Mouse (Mus musculus): Measurements from ENCODE around the gene Copz1.
"Not testable (repeated sequence)": the region's sequence is repeated elsewhere in the genome, so short reads cannot be mapped to it uniquely, and the experiment has no call there.

Gene Copz1

DNA sequence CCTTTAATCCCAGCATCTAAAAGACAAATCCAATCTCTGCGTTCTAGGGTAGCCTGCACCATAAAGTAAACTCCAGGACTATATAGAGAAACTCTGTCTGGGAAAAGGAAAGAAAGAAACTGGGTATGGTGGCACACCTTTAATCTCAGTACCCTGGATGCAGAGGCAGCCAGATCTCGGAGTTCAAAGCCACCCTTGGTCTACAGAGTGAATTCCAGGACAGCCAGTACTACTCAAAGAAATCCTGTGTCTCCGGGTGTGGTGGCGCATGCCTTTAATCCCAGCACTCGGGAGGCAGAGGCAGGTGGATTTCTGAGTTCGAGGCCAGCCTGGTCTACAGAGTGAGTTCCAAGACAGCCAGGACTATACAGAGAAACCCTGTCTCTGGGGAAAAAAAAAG lies 23.0 kb upstream of the Copz1 start:
- in situ Hi-C loops (cut with MboI, MseI), result loop anchor here in 1 of 2 experiments (25.0 kb wide), 1 partner anchor 737 kb away; the partner anchor contains the start of genes Gm10337, Map3k12, Npff and Tarbp2

DNA sequence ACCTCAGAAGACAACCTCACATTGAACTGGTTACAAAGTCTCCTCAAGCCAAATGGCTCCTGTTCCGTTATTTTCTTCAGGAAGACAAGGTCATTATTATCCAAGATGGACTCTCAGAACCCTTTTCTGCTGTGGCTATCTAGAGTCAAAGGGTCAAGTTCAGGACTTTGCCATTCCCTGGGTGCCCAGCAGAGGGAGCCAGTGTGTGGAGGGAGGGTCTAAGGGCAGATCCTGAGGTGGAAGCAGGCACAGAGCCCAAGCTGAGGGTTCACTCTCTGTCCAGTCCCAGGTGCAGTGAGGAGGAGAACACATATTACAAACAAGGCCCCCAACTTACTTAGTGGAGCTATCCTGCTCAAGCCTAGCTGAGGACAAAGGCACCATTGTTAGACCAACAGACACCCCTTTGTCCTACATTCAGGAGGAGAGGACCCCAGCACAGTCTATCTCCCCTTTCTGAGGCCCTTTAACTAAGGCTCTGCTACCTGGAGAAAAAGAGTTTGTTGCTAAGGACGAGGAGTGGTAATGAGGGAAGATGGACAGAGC lies 22.2 kb upstream of the Copz1 start:
- in situ Hi-C loops (cut with MboI, MseI), result loop anchor here in 1 of 2 experiments (5.0 kb wide), 1 partner anchor 57 kb away; no protein-coding TSS in a partner anchor

DNA sequence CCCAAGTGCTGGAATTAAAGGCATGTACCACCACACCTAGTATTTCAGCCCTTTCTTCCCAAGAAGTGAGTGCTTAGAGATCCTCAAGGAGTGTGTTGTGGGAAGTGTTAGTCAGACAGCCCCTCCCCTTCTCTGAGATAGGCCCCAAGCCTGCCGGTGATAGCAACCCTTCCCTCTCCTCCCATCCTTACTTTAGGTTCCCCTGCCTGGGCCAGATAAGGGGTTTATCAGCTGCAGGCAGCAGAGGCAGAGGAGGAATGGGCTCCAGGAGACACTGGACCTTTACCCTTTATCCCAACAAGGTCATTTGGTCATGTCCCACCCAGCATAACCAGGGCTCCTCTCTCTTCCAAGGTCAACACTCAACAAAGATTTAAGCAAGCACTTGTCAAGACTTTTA lies 20.9 kb upstream of the Copz1 start:
- in situ Hi-C loops (cut with MboI, MseI), result loop anchor here in 1 of 2 experiments (5.0 kb wide), 1 partner anchor 56 kb away; no protein-coding TSS in a partner anchor

DNA sequence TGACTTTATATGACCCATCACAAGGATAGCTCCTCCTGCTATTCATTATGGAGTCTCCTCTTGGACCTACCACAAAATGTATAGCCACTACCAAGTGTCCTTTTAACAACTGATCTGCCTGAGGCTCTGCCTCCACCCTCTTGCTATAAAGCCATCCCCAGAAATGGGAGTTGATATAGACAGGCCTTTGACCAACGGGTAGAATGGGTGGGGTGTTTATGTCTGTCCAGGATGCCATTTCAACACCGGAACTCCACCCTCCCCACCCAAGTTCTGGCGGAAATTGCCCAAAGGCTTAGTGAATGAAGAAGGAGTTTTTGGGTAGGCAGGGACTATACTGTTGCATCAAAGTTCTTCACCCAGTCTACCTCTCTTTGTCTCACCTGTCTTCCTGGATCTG lies 19.9 kb upstream of the Copz1 start:
- in situ Hi-C loops (cut with MboI, MseI), result loop anchor here in 1 of 2 experiments (5.0 kb wide), 1 partner anchor 55 kb away; no protein-coding TSS in a partner anchor

DNA sequence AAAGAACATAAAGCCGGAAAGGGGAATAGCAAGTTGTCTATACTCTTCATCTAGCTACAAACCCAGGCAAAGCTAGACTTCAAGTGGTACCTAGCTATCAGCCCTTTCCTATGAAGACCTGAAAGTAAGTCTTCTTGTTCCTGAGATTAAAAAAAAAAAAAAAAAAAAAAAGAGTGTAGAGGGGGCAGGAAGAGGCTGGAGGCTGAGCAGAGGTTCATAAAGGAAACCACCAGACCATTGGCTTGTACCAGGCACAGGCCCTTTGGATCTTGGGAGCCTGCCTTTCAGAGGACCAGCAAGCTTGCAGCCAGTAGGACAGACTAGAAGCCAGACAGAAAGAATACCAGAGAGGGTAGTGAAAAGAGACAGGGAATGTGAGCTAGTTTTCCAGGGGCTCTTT lies 19.2 kb upstream of the Copz1 start:
- in situ Hi-C loops (cut with MboI, MseI), result loop anchor here in 1 of 2 experiments (5.0 kb wide), 1 partner anchor 54 kb away; no protein-coding TSS in a partner anchor

DNA sequence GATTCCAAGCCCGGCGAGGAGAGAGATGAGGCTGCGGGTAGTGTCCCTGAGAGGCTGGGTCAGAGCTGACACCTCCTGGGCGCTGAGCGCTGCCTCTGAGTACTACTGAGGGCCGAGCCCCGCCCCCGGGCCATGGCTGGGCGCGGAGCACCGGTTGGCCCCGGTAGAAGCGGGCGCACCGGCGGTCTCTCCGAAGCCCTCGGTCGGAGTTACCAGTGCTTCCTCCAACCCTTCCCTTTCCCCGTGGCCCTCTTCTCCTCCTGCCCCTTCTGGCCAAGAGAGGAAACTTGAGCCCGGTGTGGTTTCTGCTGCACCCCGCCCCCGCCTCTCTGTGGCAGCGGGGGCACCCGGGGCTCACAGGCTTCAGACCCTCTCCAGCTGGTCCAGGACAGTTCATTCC lies 17.3 kb upstream of the Copz1 start:
- in situ Hi-C loops (cut with MboI, MseI), result no loop called here

DNA sequence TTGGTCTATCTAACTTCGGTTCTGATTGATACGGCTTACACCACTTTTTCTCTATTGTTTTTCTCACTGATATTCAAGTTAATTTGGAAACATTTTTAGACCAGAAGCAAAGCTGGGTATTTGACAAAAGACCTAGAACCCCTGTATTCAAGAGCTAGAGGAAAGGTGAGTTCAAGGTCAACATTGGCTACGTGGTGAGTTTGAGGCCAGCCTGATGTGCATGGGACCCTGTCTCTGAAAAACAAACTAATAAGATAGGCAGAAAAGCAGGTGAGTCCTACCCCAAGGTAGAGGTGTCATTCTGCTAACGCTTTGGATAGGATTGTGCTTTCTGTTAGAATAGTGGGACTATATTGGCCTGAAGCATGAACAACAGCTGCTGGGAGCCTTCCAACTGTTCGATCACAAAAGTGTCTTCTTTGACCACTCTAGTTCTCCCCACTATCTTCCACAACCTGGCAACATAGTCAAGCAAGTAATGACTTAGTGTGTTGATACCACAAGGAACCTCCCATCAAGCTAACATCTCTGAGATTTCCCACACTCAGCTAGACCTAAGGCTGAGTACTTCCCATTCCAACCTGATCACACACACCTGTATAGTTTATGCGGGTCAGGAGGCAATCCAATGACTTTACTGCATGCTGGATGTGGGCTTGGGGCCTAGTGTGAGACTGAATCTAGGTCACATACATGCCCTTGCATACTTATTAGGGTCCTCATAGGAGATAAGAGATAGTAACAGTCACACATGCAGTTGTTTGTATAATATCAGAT lies 16.1 kb upstream of the Copz1 start:
- in situ Hi-C loops (cut with MboI, MseI), result no loop called here

DNA sequence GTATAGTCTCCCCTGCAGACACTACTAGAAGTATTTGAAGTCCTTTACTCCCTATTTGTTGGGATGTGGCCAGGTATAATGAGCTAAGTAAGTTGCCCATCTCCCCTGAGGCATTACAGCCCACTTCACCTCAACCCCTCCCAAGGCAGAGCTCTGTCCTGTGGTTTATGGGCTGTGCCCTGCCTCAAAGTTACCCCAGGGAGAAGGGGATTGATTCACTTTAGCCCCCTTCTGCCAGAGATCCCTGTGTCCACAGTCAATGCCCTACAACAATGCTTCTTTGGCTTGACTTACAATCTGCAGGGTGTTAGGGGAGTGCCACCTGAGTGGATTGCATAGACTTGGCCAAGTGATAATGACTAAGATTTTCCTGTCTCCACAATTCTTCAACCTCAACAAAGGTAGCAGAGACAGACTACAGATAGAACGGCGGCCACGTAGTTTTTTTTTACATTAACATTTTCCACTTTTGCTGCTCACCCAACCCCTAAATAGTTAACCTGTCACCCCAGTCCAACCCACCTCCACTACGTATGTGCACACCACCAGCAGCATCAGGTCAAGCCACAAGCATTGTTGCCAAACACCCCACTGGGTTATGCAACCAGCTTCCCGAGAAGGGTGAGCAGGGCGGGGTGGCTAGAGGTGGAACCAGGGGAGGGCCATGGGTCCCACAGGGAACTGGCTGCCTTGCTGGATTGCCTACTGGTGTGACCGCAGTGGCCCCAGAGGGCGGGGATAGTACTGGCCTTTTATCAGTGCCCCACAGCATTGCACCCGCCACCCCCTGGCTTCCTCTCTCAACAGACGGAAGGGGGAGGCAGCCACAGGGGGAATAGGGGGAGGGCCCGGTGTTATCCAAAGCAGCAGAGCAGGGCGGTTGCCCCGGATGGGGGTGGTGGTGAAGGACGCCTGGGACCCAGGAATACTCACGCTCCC lies 14.5 kb upstream of the Copz1 start, which contains the start of gene Nfe2:
Gene Nfe2 (minus strand): TSS at position 614 of the 939 bp plus-strand sequence.
- in situ Hi-C loops (cut with MboI, MseI), result no loop called here

DNA sequence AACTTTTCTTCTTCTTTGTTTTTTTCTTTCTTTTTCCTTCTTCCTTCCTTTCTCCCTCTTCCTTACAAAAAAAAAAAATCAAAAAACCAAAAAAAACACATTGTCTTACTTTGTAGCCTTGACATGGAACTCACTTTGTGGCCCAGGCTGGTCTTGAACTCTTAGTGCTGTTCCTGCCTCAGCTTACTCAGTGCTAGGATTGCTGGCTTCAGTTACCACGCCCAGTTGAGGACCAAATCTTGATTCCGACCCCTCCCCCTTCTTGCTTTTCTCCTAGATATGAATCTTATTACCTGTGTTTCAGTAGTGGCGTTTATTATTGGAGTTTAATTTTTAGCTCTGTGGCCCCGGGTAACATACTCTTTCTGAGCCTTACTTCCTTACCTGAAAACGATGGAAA lies 13.4 kb upstream of the Copz1 start:
- in situ Hi-C loops (cut with MboI, MseI), result no loop called here

DNA sequence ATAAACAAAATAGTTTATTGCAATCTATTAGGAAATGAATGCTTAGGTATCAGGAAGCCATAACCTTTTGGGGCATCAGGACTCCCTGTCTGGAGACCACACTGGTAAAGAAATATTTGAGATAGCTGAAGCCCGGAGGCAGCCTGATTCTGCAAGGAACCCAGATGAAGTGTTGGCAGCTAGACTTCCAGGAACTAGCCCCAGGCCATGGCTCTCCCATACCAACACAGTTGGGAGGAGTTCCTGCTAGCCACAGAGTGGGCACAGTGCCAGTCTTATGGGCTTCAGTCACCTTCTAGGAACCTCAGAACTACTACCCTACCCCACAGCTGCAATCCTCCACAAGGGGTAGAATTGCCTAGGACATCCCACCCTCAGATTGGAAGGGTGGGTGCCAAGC lies 12.5 kb upstream of the Copz1 start:
- in situ Hi-C loops (cut with MboI, MseI), result no loop called here

DNA sequence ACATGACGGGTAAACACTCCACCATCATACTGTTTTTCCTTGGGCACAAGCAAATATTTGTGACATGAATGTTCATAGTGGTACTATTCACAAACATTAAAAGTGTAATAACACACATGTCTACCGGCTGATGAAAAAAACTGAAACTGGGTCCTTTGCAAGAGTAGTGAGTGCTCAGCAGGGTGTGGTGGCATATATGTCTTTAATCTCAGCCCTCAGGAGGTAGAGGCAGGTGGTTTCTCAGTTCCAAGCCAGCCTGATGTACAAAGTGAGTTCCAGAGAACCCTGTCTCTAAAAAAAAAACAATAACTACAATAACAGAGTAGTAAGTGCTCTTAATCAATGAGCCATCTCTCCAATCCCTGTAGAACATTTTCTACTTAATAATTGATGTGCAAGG lies 7.7 kb upstream of the Copz1 start:
- in situ Hi-C loops (cut with MboI, MseI), result no loop called here

DNA sequence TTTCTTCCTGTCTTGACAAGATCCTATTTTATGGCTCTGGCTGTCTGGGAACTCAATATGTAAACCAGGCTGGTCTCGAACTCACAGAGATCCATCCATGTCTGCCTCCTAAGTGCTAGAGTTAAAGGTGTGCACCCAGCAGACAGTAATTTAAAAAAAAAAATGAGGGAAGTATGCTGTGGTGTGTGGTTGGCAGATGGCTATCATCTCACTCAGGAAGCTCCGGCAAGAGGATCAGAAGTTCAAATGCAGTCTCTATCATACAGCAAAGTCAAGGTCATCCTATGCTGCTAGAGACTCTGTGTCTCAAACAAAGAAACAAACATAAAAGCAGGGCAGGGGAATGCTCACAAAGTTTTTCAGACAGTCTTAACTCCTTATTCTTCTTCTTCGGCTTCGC lies 3.6 kb upstream of the Copz1 start:
- in situ Hi-C loops (cut with MboI, MseI), result no loop called here

DNA sequence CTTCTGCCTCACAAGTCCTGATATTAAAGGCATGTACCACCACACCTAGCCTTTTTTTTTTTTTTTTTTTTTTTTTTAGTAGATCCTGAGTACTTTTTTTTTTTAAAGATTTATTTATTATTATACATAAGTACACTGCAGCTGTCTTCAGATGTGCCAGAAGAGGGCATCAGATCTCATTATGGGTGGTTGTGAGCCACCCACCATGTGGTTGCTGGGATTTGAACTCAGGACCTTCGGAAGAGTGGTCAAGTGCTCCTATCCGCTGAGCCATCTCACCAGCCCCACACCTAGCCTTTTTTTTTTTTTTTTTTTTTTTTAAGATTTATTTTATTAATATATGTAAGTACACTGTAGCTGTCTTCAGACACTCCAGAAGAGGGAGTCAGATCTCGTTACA lies 3.4 kb downstream of the Copz1 start:
- in situ Hi-C loops (cut with MboI, MseI), result not testable (repeated sequence)

DNA sequence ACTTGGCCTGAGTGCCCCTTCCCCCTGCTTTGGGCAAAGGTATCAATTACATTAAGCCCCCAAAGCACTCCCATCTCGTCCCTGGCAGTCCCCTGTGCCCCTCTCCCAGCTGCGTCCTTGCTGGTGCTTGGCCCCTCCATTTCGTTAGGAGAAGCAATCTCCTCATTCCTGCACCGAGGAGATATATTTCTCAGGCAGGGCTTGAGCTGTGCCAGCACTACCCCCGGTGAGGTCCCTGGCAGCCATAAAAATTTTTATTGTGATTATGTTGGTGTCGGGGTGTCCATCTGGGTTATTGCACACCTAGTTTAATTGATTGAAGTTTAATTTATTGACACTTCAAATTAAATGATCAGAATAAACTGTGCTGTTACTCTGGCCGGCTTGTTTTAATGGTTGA lies 5.4 kb downstream of the Copz1 start:
- in situ Hi-C loops (cut with MboI, MseI), result no loop called here

DNA sequence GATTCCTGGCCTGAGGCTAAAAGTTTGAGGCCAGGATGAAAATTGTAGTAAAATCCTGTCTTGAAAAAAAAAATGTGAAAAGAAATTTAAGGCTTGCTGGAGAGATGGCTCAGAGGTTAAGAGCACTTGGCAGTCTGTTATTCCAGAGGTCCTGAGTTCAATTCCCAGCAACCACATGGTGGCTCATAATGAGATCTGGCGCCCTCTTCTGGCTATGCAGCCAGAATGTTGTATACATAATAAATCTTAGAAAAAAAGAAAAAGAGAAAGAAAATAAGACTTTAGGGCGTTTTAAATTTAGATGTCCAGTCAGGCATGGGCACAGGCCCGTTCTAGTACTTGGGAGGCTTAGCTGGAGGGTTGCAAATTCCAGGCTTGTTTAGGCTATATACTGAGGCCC lies 7.2 kb downstream of the Copz1 start:
- in situ Hi-C loops (cut with MboI, MseI), result no loop called here

DNA sequence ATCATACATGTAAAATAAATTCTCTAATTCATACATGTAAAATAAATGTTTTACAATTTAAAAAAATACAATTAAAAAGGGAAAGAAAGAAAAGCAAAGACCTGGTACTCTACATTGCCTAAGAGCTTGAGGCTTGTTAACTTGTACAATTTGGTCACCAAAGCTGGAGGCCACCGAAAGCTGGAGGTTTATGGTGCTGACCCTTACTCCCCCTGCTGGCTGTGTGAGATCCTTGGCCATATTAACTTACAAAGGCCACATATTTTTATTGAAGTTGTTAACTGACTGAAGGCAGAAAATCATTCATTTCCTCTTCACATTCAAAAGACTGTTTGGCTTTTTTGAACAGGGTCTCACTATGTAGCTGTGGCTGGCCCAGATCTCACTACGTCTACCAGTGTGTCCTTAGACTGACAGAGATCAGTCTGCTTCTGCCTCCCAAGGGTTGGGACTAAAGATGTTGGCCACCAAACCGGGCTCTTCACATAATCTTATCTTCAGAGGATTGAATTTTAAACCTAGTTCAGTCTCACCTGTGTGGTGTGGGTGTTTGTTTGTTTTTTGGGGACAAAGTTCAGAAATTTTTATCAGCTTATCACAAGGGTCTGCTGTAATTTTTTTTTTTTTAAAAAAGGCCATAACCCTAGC lies 8.4 kb downstream of the Copz1 start:
- in situ Hi-C loops (cut with MboI, MseI), result no loop called here

DNA sequence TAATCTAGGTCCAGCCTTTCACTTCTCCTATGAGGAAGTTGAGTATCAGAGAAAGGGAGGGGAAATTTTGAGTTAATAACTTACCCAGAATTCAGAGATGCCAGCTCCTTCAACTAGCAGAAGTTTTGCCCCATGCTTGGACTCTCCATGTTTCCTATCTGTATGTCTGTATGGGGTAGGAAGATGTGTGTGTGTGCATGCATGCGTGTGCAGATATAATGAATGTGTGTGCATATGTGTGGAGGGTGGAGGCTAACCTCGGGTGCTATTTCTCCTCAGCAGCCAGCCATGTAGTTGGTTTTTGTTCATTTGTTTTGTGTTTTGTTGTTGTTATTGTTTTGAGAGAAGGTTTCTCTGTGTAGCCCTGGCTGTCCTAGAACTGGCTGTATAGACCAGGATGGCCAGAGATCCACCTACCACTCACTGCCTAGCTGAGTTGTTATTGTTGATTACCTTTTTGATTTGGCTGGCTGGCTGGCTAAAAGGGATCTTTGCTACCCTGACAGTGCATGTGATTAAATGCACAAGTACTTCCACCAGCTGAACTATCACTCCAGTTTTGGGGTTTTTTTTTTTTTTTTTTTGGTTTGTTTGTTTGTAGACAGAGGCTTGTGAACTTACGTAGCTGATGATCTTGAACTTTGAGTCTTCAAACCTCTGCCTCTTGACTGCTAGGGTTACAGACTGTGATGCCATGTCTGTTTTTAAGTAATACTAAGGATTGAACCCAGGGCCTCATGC lies 9.1 kb downstream of the Copz1 start:
- in situ Hi-C loops (cut with MboI, MseI), result no loop called here

DNA sequence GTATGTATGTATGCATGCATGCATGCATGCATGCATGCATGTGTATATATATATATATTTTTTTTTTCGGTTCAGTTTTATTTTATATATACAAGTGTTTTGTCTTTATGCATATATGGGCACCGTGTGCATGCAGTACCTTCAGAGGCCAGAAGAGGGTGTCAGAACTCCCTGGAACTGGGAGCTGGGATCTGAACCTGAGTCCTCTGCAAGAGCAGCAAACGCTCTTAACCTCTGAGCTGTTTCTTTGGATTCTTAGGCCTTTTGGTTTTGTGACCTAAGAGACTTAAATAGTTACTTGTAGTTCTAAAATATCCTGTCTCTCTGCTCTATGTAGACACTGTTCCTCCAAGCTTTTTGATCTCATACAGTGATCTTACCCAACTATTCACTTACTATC lies 11.6 kb downstream of the Copz1 start:
- in situ Hi-C loops (cut with MboI, MseI), result no loop called here

DNA sequence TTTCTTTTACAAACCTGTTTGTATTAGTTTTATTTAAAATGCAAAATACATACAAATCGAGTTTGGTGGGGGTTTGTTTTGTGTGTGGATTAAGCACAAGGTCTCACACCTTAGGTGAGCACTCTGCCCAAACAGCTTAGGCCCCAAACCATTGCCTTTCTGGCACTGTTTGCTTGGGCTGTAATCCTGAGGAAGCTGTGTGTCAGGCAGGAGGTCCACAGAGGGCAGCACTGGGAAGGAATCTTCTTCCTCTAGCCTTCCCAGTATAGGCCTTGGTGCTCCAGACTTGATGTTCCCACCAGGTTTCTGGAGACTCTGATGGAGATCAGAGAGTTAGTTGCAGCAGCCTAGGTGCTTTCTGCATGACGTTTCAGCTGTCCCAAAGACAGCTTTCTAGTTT lies 12.1 kb downstream of the Copz1 start:
- in situ Hi-C loops (cut with MboI, MseI), result no loop called here

DNA sequence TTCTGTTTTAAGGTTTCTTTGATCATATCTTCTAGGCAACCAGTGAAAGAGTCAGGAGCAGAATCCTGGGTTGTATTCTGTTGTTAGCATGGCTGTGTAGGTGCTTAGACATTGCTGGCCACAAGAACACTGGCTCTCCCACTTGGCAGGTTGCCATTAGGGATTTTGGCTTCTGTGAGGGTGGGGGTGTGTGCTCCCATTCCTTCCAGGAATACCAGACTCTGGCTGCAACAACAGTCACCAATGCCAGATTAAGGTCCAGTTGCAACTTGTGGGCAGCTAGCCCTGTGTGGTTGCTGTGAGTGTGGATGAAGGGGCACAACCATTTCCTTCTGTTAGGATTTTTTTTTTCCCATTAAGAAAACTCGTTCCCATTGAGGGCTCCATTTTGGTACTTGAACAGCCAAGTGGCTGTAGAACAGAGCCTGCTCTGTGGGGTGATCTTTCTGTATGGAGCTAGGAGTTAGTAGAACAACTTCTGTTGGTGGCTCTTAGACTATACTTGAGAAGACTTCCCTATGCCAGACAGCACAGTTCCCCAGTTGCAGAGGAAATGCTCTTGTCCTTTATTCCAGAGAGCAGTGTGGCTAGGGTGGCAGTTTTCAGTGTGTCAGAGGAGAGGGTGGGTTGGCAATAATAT lies 13.4 kb downstream of the Copz1 start:
- in situ Hi-C loops (cut with MboI, MseI), result no loop called here

All from T-helper 17 cell (primary cell).